Mouse (Mus musculus): ENCODE results near the gene Tbc1d25. TPM values are rescaled to one million over a fixed set of nuclear protein-coding genes. Genes with fewer than 3 reads are reported as not detected.

The Tbc1d25 gene
- total RNA-seq, 4 experiments from 2014 or later, result 12.7 to 15.0 (median 14.8) TPM

DNA sequence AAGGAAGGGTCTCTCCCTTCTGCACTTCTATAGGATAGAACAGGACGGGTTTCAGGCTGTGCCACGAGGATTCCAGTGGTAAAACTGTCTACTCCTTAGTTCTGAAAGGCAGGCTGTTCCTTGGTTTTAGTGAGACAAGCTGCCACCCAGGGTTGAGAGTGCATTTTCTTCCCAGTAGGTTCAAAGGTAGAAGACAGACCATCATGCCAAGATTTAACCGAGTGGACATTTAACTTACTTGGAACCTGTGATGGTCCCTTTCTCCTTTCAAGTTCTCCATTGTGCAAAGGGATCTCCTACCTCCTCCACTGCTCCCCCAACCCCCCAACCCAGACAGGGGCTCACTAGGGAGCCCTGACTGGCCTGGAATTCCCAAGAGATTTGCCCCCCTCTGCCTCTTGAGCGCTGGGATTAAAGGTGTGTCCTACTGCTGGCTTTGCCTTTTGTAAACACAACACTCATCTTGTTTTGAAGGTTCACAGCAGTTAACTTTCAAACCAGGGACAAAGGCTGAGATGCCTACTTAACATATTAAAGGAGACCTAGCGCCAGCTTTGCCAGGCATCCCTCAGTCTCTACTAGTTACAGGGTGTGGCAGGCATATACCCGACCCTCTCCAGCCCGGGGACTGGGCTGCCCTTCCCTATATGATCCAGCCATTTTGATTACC lies 7.0 kb upstream of the Tbc1d25 start:
- DNase-seq (ENCODE audit: low spot score in 2 of 2), result no peak

- no peak for DNase-seq (ENCODE audit: low spot score in 2 of 2)
These were observed 3.7 kb upstream of the Tbc1d25 start for GRCm38 (mm10) chrX:8179646-8180045.

DNA sequence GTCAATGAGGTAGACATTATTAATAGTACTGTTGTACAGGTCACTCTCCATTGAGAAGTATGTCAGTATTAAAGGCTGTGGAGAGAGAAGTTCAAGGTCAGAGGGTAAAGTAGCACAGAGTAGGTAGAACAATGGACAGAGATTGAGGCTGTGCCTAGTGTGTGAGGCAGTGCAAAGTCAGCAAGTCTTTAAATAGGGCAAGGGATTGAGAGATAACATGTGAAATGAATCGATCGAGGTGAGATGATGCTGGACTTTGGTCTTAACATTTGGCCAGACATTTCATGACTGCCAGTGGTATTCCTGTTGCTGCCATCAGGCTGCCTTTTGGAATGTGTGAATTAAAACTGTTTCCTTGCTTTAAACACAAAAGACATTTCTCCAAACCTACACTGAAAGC lies 2.9 kb upstream of the Tbc1d25 start:
- DNase-seq (ENCODE audit: low spot score in 2 of 2), result no peak

DNA sequence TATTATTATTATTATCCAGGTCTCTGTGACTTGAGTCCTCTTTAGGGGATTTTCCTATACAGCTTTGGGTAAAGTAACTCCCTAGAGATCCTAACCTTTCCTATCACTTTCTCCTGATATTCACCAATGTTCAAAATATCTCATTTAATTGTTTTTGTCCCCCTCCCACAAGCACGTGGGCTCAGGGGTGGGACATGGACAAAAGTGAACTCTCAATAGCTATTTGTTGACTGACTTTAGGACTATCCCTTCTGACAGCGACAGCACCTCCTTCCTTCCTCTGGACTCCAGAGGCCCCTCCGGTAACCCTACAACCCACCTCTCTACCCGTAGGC lies 845 bp downstream of the Tbc1d25 start:
- no peak for DNase-seq (ENCODE audit: low spot score in 2 of 2)

DNA sequence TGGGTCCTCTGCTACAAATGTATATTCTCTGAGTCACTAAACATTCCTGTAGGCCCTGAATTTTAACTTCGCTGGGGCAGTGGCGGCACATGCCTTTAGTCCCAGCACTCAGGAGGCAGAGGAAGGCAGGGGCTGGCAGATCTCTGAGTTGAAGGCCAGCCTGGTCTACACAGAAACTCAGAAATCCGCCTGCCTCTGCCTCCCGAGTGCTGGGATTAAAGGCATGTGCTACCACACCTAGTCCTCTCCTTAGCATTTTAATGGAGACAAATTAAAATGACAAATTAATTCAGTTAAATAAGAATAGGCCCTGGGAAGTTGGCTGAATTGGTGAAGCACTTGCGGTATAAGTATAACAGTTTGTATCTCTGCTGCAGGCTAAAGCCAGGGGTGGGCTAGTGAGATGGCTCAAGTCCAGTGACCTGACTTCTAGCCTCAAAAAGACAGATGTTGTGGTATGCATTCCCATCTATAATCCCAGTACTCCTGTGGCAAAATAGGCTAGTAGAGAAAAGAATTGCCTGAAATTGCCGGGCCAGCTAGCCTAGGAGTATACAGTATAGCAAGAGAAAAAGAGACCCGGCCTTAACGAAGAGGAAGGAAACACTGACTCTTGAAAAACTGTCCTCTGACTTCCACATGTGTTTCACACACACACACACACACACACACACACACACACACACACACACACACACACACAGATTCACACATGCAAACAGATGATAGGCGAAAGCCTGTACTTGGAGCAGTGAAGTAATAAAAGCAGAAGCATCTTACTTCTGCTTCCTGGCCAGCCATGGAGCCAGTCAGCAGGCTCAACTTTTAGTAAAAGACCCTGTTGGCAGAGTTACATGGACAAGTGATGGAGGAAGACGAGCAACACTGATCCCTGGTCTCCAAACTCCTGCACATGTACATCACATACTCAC lies 8.0 kb downstream of the Tbc1d25 start:
- DNase-seq (ENCODE audit: low spot score in 2 of 2), result no peak

- no peak for DNase-seq (ENCODE audit: low spot score in 2 of 2)
These were observed 11.5 kb downstream of the Tbc1d25 start for GRCm38 (mm10) chrX:8164471-8164870.

- DNase-seq (ENCODE audit: low spot score in 2 of 2), result no peak
These were observed 12.9 kb downstream of the Tbc1d25 start for GRCm38 (mm10) chrX:8163076-8163475.

GRCm38 (mm10) chrX:8145153-8145991 lies 30.6 kb downstream of the Tbc1d25 start, which contains the start of gene Rbm3:
TSS of gene Rbm3 (minus strand) at chrX:8145880.
- DNase-seq (ENCODE audit: low spot score in 2 of 2), result peak; percentile 71 to 87

GRCm38 (mm10) chrX:8143750-8144149 lies 32.2 kb downstream of the Tbc1d25 start:
- no peak for DNase-seq (ENCODE audit: low spot score in 2 of 2)

DNA sequence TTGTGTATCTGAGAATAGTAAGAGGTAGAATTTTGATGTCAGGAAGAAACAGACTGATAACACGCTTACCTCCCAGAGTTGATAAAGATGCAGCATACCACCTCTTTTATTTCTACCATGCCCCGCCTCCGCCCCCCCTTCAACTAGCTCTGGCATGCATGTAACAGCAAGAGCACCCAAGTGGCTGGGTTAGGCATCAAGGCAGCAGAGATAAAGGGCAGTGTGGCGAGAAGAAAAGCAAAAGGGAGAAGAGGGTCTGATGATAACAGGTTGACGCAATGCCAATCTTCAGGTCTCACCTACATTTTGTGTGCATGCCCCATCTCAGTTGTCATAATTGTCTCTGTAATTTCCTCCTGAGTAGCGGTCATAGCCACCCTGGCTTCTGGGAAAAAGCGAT lies 33.0 kb downstream of the Tbc1d25 start:
- DNase-seq (ENCODE audit: low spot score in 2 of 2), result no peak

DNA sequence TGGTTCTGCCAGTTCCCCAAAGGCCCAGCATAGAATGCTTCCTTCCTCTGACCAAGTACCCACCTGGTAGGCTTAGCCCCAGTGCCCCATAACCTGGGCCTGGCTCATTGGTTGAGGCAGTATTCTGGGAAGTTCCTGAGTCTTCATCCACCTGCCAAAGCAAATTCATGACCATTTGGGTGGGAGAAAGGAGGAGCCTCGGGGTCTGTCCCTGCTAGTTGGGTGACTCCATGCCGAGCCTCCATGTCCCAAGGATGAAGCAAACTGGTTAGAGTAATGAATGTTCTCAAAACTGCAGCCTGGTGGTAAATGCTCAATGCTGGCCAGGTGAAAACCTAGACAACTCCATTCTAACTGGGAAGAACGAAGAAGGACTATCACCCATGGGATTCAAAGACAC lies 34.9 kb downstream of the Tbc1d25 start:
- no peak for DNase-seq (ENCODE audit: low spot score in 2 of 2)

DNA sequence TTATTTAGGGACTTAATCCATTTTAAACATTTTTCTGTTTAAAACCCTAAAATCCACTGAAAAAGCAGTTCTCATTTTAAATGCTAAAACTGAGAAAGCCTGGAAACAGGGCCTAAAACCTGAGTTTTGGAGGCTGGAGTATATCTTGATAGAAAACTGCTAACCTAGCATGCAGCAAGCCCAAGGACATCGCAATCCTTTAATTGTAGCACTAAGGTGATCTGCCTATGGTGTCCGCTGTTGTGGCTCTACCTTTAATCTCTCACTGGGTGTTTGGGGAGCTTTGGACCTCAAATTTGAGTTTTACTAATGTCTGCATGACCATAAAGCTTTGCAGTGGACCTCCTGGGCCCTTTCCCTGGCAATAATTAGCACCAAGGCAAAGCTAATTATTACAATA lies 35.5 kb downstream of the Tbc1d25 start:
- no peak for DNase-seq (ENCODE audit: low spot score in 2 of 2)

- DNase-seq (ENCODE audit: low spot score in 2 of 2), result no peak
These were observed 36.5 kb downstream of the Tbc1d25 start for GRCm38 (mm10) chrX:8139480-8139879.

GRCm38 (mm10) chrX:8135886-8136285 lies 40.1 kb downstream of the Tbc1d25 start:
- no peak for DNase-seq (ENCODE audit: low spot score in 2 of 2)

DNA sequence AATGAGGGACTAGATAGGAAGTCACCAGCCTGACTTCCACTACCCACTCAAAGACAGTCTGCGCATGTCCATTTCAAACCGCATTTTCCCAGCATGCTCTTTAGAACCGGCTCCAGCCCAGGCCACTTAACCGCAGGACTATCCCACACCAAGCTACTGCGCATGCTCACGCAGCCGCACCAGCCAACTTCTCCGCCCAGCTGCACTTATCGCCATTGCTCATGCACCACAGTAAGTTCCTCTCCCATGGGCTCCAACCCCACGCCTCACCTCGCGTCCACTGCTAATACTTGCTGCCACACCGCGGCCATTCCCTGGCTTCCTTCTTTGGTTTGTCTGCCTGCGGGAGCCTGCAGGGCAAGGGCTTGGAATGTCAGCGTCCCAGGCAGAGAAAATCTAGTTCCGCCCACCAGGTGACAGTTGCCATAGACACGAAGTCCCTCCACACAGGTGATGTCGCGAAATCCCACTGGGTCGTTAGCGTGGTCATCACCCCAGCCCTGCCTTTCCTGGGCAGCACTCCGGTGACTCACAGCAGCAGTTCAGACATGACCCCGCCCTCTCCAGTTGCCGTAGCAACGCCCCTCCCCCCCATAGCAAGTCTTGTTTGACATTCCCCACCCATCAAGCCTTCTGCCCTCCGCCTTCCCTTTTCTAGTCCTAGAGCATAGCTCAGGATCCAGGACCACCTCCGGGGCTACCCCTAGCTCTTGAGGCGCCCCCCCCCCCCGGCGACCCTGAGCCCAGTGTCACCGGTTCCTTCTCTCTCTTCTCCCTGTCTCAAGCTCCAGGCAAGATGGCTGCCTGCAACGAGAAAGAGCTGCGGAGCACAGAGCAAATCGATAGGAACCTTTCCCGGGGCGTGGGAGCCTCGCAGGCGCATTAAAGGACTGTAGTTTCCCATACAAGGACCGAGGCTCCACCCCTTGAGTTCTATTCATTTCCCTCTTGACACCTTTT lies 43.7 kb downstream of the Tbc1d25 start, which contains the start of gene Wdr13:
TSS of gene Wdr13 (minus strand) at position 876 of the 960 bp plus-strand sequence.
- peak; percentile 76 to 91 for DNase-seq (ENCODE audit: low spot score in 2 of 2)

- no peak for DNase-seq (ENCODE audit: low spot score in 2 of 2)
These were observed 44.6 kb downstream of the Tbc1d25 start for GRCm38 (mm10) chrX:8131393-8131792.

DNA sequence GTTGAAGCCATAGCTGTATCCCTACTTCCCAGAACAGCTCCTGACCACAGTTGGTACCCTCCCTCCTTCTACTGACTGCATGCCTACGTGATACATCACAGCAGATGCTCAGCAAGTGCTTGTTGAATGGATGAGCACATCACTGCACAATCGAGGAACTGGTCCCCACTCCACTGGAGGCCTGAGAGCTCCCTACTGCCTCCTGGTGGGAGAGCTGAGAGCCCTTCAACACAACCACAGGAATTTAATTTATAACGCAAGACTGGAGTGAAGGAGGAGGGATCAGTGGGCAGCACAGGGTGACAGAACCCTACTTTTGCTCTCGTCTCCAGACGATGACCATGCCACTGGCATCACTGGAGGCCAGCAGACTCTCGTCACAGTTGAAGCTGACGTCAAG lies 50.7 kb downstream of the Tbc1d25 start:
- no peak for DNase-seq (ENCODE audit: low spot score in 2 of 2)

DNA sequence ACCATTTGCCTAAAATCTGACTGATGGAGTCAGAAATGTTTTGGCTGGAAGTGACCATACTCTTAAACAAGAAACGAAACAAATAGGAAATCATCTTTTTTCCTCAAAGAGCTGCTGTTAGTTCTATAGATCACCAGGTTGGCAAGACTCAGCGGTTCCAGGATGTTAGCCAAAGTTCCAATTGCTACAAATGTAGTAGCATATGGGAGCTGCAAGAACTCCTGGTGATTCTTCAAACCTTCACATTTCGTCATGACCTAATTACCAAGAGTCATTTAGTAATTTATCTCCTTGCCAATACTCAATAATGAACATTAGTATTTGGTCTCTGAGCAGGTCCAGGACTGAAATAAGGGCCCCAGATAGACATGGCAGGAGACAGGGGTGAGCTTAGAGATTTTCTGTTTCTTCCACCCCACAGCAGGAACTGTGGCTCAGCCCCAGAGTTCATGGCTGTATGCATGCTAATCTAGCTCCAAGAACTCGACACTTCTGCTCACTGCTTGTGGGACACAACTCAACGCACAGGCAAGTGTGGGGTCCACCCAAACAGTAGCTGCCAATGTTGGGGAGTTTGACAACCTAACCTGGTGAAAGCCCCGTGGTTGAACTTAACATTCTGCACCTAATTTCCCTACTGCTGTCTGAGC lies 52.0 kb downstream of the Tbc1d25 start:
- no peak for DNase-seq (ENCODE audit: low spot score in 2 of 2)

DNA sequence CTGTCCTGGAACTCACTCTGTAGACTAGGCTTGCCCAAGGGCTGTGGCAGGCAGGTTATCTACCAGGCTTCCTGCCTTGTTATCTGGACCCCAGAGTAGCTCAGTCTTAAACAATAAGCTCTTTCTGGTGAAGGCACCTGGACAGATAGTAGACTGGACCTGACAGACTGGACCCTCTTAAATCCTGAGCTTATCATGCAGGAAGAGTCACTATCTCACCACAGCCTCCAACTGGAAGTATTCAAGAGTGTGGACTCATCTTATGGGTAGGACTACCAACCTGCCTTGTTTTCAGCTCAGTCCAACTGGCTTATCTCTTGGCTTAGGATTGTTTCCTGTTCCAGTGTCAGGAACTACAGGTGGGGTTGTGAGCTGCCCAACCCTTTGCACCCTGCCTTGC lies 58.7 kb downstream of the Tbc1d25 start:
- DNase-seq (ENCODE audit: low spot score in 2 of 2), result no peak

- DNase-seq (ENCODE audit: low spot score in 2 of 2), result no peak
These were observed 60.7 kb downstream of the Tbc1d25 start for GRCm38 (mm10) chrX:8115275-8115674.
